Mouse (Mus musculus) cerebellum, adult 11 months (tissue): ENCODE results near the gene Ccdc186.

Experiments used
- DNase-seq: peaks from one replicate; pipeline ENCODE4 v3.0.0; 2022

Ccdc186 gene

GRCm38 (mm10) chr19:56750709-56751108 lies 71.3 kb downstream of the Ccdc186 start:
- DNase-seq: no peak

GRCm38 (mm10) chr19:56749343-56749742 lies 72.6 kb downstream of the Ccdc186 start:
- no peak for DNase-seq

DNA sequence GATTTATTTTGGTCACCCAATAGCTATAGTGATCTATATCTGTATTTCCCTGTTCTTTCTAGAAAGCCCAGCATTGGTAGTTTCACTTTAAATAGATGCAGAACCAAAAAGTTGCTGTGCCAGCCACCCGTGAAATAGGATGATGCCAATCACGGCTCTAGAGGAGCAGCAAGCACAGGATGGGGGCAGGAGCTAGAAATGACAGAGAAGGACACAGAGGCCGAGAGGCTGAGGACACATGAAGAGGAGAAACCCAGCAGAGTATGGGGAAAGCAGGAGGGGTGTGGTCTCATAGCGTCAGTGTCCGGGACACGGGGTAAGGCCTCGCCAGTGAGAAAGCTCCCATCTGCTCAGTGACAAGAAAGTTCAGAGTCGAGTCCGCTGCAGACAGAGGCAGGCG lies 74.1 kb downstream of the Ccdc186 start:
- no peak for DNase-seq

- DNase-seq: no peak
Measured at GRCm38 (mm10) chr19:56746618-56747017, 75.4 kb downstream of the Ccdc186 start.

DNA sequence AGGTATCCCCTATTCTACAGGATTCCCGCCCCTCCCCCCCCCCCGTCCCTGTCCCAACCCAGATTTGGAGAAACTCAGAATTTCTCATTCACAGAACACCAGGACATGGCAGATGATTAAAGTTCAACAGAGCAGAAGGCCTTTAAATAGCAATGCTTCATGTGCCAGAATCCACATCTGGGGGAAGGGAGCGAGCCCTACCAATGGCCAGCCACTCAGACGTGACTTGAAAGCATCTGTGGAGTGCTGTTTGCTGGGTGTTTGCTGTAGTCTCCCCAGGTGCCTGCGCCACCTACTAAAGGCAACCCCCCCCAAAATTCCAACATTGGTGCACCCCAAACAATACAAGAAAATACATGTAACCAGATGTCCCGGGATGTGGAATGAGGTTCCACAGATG lies 76.5 kb downstream of the Ccdc186 start:
- DNase-seq: no peak

- DNase-seq: no peak
Measured at GRCm38 (mm10) chr19:56745061-56745460, 76.9 kb downstream of the Ccdc186 start.
